In genomic region chr13:94101020-94101571, GRCm38 (mm10) we compare ENCODE assay signal across 11 mouse cellular contexts.
"Had no signal": no experiment of that assay in that cellular context is flagged by ENCODE, and none has a peak within 500 bp of the region (broad histone marks: within the 10 kb centered on the region; RNA-seq: fewer than 3 reads in every experiment).

No protein-coding gene starts in this region.

- H3K27ac ChIP-seq: kidney, embryonic 15.5 days; left cerebral cortex, adult 2 months; limb, embryonic 15.5 days; liver, embryonic 12.5 days; midbrain, embryonic 10.5 days; neural tube, embryonic 12.5 days; stomach, postnatal 0 days had no signal

- H3K9ac ChIP-seq: kidney, embryonic 15.5 days; limb, embryonic 15.5 days; liver, embryonic 12.5 days; neural tube, embryonic 12.5 days had no signal

- H3K27me3 ChIP-seq: kidney, embryonic 15.5 days; limb, embryonic 15.5 days had no signal

- H3K9me3 ChIP-seq: kidney, embryonic 15.5 days; limb, embryonic 15.5 days; liver, embryonic 12.5 days; midbrain, embryonic 10.5 days; neural tube, embryonic 12.5 days had no signal

- H3K4me2 ChIP-seq: kidney, embryonic 15.5 days; limb, embryonic 15.5 days; liver, embryonic 12.5 days; neural tube, embryonic 12.5 days had no signal

- H3K4me3 ChIP-seq: kidney, embryonic 15.5 days; left cerebral cortex, adult 2 months; limb, embryonic 15.5 days; liver, embryonic 12.5 days; midbrain, embryonic 10.5 days; neural tube, embryonic 12.5 days had no signal

- H3K36me3 ChIP-seq: limb, embryonic 15.5 days; liver, embryonic 12.5 days; midbrain, embryonic 10.5 days; neural tube, embryonic 12.5 days had no signal

- ATAC-seq: liver, embryonic 12.5 days had no signal

- DNase-seq: kidney, postnatal 25 days; lung, postnatal 4 days; midbrain, embryonic 14.5 days; thymus, postnatal 4 days had no signal
